10 mouse cellular contexts compared by ENCODE assay signal in the genomic region with DNA sequence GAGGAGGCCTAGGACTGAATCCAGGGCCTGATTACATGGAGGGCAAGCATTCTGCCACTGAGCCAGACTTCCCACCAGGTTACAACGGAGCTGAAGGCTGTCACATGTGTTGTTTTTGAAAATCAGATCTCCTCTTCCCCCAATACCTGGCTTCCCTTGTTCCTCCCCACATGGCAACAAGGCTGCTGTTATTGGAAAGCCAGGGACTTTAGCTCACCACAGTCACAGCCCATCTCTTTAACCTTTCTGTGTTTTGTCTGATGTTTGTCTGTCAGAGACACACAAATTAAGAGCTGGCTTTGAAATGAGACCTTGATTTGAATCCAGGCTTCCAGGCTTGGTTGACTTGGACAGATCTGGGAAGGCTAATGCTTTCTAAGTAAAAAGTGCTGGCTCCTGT. TPM values are rescaled to one million over a fixed set of nuclear protein-coding genes. Genes with fewer than 3 reads are reported as not detected.
DNase-seq lines count a peak whose midpoint lies in the region; ATAC-seq lines count a peak whose summit lies in the region.
"Had no signal": no experiment of that assay in that cellular context is flagged by ENCODE, and none has a peak within 500 bp of the region (broad histone marks: within the 10 kb centered on the region; RNA-seq: fewer than 3 reads in every experiment).

No protein-coding gene starts in this region.

- H3K4me3 ChIP-seq in heart, embryonic 13.5 days = peak overlapping the region; percentile 74
- peak overlapping the region; percentile 89 for H3K4me3 ChIP-seq in embryonic facial prominence, embryonic 10.5 days
- H3K4me3 ChIP-seq in hindbrain, embryonic 16.5 days (ENCODE audit: low read length) = peak overlapping the region; percentile 92
- H3K4me3 ChIP-seq in midbrain, embryonic 15.5 days = peak overlapping the region; percentile 97

- peaks cover 53% of the 10 kb centered on the region for H3K4me1 ChIP-seq in heart, embryonic 13.5 days
- peaks cover 26% of the 10 kb centered on the region for H3K4me1 ChIP-seq in embryonic facial prominence, embryonic 10.5 days
- H3K4me1 ChIP-seq in hindbrain, embryonic 16.5 days (ENCODE audit: control insufficient read depth, insufficient read depth, low read depth, low read length) = peaks cover 21% of the 10 kb centered on the region
- peaks cover 33% of the 10 kb centered on the region for H3K4me1 ChIP-seq in midbrain, embryonic 15.5 days

- no peaks in the 10 kb centered on the region for H3K27me3 ChIP-seq in heart, embryonic 13.5 days (replicated peaks)
- no peaks in the 10 kb centered on the region; the same call in 1 of the 2 replicates for H3K27me3 ChIP-seq in embryonic facial prominence, embryonic 10.5 days (replicated peaks; ENCODE audit: low read depth, poor library complexity, severe bottlenecking)
- no peaks in the 10 kb centered on the region for H3K27me3 ChIP-seq in hindbrain, embryonic 16.5 days (replicated peaks; ENCODE audit: control insufficient read depth, insufficient read depth, low read length)
- H3K27me3 ChIP-seq in midbrain, embryonic 15.5 days (replicated peaks) = no peaks in the 10 kb centered on the region

- 14% methylated on average over 1 of the region's 1 CpGs for WGBS in heart, embryonic 13.5 days
- WGBS in embryonic facial prominence, embryonic 10.5 days = 38% methylated on average over 1 of the region's 1 CpGs
- WGBS in hindbrain, embryonic 16.5 days = 31% methylated on average over 1 of the region's 1 CpGs
- 48% methylated on average over 1 of the region's 1 CpGs for WGBS in midbrain, embryonic 15.5 days

- no peak for DNase-seq in heart, adult 18-20 months
- no peak for DNase-seq in embryonic facial prominence, embryonic 10.5 days (ENCODE audit: low spot score)
- no peak for DNase-seq in urinary bladder, postnatal 14 days (ENCODE audit: low spot score)
- DNase-seq in urinary bladder, postnatal 4 days (ENCODE audit: low spot score in 2 of 2) = no peak
- no peak for DNase-seq in testis, postnatal 14 days (ENCODE audit: low spot score)
- DNase-seq: cerebellum, postnatal 36 days; left cerebral cortex, postnatal 4 days had no signal

- H3K36me3 ChIP-seq in heart, embryonic 13.5 days = no peaks in the 10 kb centered on the region
- H3K36me3 ChIP-seq in embryonic facial prominence, embryonic 10.5 days (replicated peaks) = no peaks in the 10 kb centered on the region
- H3K36me3 ChIP-seq in hindbrain, embryonic 16.5 days (ENCODE audit: control insufficient read depth, insufficient read depth, low read length) = no peaks in the 10 kb centered on the region
- no peaks in the 10 kb centered on the region for H3K36me3 ChIP-seq in midbrain, embryonic 15.5 days (replicated peaks)

- no peak for ATAC-seq in heart, embryonic 13.5 days (ENCODE audit: extremely low read depth, insufficient number of reproducible peaks, low FRiP score, low TSS enrichment)
- ATAC-seq in hindbrain, embryonic 16.5 days = no peak
- no peak for ATAC-seq in midbrain, embryonic 15.5 days (replicated peaks)

- H3K27ac ChIP-seq in heart, embryonic 13.5 days (replicated peaks) = no peak overlapping the region
- no peak overlapping the region for H3K27ac ChIP-seq in embryonic facial prominence, embryonic 10.5 days (replicated peaks)
- no peak overlapping the region for H3K27ac ChIP-seq in hindbrain, embryonic 16.5 days (ENCODE audit: low read depth, low read length)
- no peak overlapping the region for H3K27ac ChIP-seq in midbrain, embryonic 15.5 days

- H3K4me2 ChIP-seq in heart, embryonic 13.5 days = peak overlapping the region; percentile 80
- peak overlapping the region; percentile 79 for H3K4me2 ChIP-seq in hindbrain, embryonic 16.5 days (ENCODE audit: low read length)
- peak overlapping the region; percentile 72 for H3K4me2 ChIP-seq in midbrain, embryonic 15.5 days

- H3K9me3 ChIP-seq in heart, embryonic 13.5 days = no peaks in the 10 kb centered on the region
- no peaks in the 10 kb centered on the region for H3K9me3 ChIP-seq in embryonic facial prominence, embryonic 10.5 days
- H3K9me3 ChIP-seq in hindbrain, embryonic 16.5 days (ENCODE audit: control insufficient read depth, low read length) = no peaks in the 10 kb centered on the region
- no peaks in the 10 kb centered on the region for H3K9me3 ChIP-seq in midbrain, embryonic 15.5 days

- H3K9ac ChIP-seq in heart, embryonic 13.5 days = peak overlapping the region; percentile 93
- H3K9ac ChIP-seq in hindbrain, embryonic 16.5 days (ENCODE audit: low read depth, low read length) = peak overlapping the region; percentile 35; the same call in 1 of the 2 replicates
- peak overlapping the region; percentile 93; the same call in 1 of the 2 replicates for H3K9ac ChIP-seq in midbrain, embryonic 15.5 days

RNA-seq across cellular contexts. Expression of a gene that starts 1.5 kb away (rescaled TPM):
- polyA plus RNA-seq in heart, embryonic 13.5 days (2015; fragmentation: Nextera tagmentation; extraction: Ambion mirVana) = 30.2 and 32.1 TPM in 2 replicates
- total RNA-seq in heart, adult 18-20 months (2021) = 10 to 100 TPM; 43.5 to 43.7 TPM
- polyA plus RNA-seq in embryonic facial prominence, embryonic 10.5 days (2016; fragmentation: Nextera tagmentation; extraction: Ambion mirVana) = 36.8 and 38.0 TPM in 2 replicates
- polyA plus RNA-seq in hindbrain, embryonic 16.5 days (2015; fragmentation: Nextera tagmentation; extraction: Ambion mirVana) = 35.7 and 40.1 TPM in 2 replicates
- polyA plus RNA-seq in midbrain, embryonic 15.5 days (2015; fragmentation: Nextera tagmentation; extraction: Ambion mirVana) = 42.1 and 42.5 TPM in 2 replicates

RNA-seq across cellular contexts. Expression of a gene that starts 55.7 kb away (rescaled TPM):
- polyA plus RNA-seq in heart, embryonic 13.5 days (2015; fragmentation: Nextera tagmentation; extraction: Ambion mirVana) = 132 and 153 TPM in 2 replicates
- total RNA-seq in heart, adult 18-20 months (2021) = 10 to 100 TPM; 59.4 to 66.1 TPM
- polyA plus RNA-seq in embryonic facial prominence, embryonic 10.5 days (2016; fragmentation: Nextera tagmentation; extraction: Ambion mirVana) = 282 and 292 TPM in 2 replicates
- polyA plus RNA-seq in hindbrain, embryonic 16.5 days (2015; fragmentation: Nextera tagmentation; extraction: Ambion mirVana) = 333 and 334 TPM in 2 replicates
- 330 and 368 TPM in 2 replicates for polyA plus RNA-seq in midbrain, embryonic 15.5 days (2015; fragmentation: Nextera tagmentation; extraction: Ambion mirVana)

Comparison
In these comparisons a context has a peak if more than half of its experiments do, and no peak if none do; other contexts are left out.
1. H3K9ac ChIP-seq: peak in every context shown above with its lines; median percentile 93 in heart, embryonic 13.5 days; 93 in midbrain, embryonic 15.5 days; 35 in hindbrain, embryonic 16.5 days.